Mouse (Mus musculus) adrenal gland, adult 18-20 months (tissue): Measurements from ENCODE around the gene Capn3. TPM values are rescaled to one million over a fixed set of nuclear protein-coding genes. Genes with fewer than 3 reads are reported as not detected.

Source experiments
- DNase-seq, 2 experiments: peaks; one replicate each; pipeline ENCODE4 v3.0.0; 2021 to 2022; ENCODE audit warnings: low spot score in 2 of 2
- total RNA-seq, 2 experiments: library from RNA; stranded (reverse); gene quantifications; 1 replicate in 1 of 2; 2 replicates in 1 of 2; pipeline ENCODE4 v1.2.3; 2021

Gene Capn3
- total RNA-seq, 2 experiments from 2014 or later, result 0.61 TPM; not detected in 1

- DNase-seq, result peak; percentile 66 to 80
Observed at GRCm38 (mm10) chr2:120478600-120478999, 22.8 kb downstream of the Capn3 start.

GRCm38 (mm10) chr2:120481921-120482320 lies 26.1 kb downstream of the Capn3 start:
- no peak for DNase-seq

DNA sequence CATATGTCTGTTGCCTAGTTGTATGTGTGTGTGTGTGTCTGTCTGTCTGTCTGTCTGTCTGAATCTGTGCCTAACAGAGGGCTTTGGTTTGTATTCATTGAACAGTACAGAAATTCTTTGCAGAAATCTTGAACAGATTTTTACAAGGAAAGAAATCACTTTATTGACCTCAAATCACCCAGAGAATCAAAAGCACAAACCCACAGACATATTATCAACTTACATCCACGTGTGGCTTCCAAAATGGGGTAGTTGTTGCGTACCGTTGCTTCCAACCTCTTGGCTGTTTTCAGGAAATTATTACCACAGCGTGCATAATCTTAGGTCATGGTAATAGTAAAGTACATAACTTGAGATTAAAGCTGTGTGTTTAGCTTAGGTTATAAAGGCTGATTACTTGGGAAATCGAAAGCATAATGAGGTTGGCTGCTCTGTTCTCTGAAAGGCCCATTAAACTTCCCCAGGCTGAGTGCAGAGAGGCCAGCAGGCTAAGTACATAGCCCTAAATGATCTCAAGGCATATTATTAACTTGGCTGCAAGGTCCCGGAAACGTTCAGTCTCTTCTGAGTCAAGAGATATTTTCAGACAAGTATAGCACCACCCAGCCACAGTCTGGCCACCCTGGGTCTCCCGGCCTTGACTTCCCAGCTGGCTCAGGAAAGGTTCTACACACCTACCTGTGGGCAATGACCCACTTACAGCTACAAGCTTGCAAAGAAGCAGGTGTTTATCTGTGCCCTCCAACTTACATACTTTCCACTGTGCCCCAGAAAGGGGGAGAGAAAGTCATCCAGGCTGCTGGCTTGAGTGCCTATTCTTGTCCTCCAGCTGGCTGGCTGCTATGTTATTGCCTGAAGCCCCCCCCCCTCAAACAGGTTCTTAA lies 26.9 kb downstream of the Capn3 start:
- no peak for DNase-seq

DNA sequence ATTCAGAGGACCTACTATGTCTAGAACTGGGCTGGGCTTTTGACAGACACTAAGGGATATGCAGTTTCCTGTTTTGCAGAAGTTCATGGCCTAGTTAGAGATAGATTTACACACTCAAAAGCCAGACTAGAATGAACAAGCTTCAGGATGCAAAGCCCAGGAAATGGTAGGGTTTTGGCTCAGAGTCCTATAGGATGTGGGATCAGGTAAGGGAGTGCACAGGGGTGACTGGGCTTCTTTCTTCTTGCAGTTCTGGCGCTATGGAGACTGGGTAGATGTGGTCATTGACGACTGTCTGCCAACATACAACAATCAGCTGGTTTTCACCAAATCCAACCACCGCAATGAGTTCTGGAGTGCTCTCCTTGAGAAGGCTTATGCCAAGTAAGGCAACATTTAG lies 28.4 kb downstream of the Capn3 start:
- no peak for DNase-seq

DNA sequence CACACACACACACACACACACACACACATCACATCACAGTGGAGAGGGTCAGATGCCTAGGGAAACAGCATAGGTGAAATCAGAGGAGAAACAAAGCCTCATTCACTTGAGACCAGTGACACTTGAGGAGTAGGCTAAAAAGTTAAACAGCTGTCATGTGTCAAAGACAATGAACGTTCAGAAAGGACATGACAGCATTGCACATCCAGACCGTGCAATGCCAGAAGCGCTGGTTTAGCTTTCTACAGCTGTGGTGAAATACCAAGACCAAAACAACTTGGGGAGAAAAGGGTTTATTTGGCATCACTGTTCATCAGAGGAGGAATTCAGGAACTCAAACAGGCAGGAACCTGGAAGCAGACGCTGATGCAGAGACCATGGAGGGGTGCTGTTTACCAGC lies 37.4 kb downstream of the Capn3 start:
- DNase-seq, result no peak

DNA sequence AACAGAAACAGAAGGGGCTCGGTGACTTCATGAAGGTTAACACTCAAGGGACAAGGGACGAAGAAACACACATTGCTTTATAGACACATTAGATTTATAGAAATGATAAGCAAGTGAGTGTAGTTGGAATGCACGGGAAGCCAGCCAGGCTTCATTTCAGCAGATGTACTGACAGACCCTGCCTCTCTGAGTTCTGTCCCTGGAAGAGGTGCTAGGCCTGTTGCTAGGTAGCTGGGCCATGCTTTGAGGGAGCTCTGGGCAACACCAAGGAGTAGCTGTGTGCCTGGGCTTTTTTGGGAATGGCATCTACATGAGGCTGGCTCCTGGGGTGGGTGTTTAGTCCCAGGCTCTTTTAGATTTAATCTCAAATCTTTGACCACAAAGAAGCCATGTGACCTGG lies 40.7 kb downstream of the Capn3 start:
- no peak for DNase-seq

GRCm38 (mm10) chr2:120499971-120500471 lies 44.2 kb downstream of the Capn3 start:
- no peak for DNase-seq

- DNase-seq, result no peak
Observed at GRCm38 (mm10) chr2:120501136-120501918, 45.5 kb downstream of the Capn3 start.

- DNase-seq, result no peak
Observed at GRCm38 (mm10) chr2:120501931-120502604, 46.2 kb downstream of the Capn3 start.

- DNase-seq, result no peak
Observed at GRCm38 (mm10) chr2:120502605-120502990, 46.8 kb downstream of the Capn3 start.

DNA sequence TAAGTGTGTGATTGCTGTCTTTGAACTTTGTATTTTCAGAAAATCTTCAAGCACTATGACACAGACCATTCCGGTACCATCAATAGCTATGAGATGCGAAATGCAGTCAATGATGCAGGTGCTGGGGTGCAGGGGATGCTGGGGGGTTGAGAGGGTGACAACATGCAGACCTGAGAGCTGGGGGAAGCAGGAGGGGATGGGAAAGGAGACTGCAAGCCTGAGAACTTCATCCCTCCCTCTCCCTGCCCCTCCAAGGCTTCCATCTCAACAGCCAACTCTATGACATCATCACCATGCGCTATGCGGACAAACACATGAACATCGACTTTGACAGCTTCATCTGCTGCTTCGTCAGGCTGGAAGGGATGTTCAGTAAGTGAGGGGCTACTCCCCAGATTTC lies 47.3 kb downstream of the Capn3 start:
- DNase-seq, result no peak

DNA sequence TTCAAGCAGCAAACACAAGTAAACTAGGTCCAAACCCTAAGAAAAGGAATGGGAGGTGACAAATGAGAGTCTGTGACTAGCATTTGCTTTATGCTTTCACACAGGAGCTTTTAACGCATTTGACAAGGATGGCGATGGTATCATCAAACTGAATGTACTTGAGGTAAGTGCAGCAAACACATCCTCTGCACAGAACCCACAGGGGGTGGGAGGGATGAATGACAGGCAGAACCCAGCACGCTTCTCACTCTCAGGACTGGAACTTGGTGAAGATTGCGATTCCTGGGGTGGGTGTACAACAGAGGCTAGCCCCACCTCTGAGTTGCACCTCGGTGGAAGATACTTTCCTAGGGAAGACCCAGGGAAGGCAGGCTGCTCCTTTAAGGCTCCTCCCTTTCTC lies 48.2 kb downstream of the Capn3 start:
- no peak for DNase-seq

DNA sequence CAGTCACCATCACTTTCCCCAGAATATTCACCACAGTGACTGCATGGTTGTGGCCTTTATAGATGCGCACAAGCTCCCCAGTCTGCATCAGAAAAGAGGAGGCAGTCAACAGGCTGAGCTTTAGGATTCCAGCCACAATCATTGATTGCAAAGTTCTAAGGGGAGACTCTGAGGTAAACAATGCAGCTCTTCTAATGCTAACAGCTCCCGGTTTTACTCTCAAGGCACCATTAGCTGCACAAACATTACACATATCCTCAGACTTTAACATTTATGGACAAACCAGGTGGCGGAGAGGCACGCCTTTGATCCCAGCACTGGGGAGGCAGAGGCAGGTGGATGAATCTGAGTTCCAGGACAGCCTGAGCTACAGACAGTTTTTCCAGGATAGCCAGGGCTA lies 58.4 kb downstream of the Capn3 start:
- DNase-seq, result no peak

GRCm38 (mm10) chr2:120518547-120519210 lies 62.9 kb downstream of the Capn3 start:
- no peak for DNase-seq

DNA sequence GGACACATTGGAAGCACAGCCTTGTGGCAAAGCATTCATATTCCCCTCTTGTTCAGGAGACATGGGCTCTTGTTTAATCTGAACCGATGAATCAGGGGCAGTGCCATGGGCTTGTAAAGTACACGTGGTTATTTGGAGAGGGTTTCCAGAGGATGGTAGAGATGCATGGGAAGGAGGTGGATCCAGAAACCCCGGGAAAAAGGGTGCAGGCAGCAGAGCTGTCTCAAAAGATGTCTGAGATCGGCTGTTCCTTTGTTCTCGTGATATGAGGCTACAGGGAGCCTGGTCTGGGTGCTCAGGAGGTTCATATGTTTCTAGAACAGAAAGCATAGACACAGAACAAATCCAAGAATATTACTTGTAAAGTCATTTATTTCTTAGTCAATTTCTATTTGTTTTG lies 71.0 kb downstream of the Capn3 start:
- DNase-seq, result no peak

DNA sequence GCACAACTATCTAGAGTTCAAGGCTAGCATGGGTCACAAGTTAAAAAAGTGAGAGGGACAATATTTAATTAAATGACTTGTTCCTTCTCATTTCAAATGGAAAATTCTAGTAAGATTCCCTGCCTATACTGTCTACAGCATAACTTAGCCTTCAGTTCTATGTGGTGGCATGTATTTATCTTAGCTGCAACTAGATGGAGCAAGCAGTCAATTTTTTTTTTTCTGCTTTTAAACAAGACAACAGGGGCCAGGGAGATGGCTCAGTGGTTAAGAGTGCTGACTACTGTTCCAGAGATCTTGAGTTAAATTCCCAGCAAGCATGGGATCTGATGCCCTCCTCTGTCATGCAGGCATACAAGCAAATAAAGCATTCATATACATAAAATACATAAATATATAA lies 73.7 kb downstream of the Capn3 start:
- DNase-seq, result no peak

DNA sequence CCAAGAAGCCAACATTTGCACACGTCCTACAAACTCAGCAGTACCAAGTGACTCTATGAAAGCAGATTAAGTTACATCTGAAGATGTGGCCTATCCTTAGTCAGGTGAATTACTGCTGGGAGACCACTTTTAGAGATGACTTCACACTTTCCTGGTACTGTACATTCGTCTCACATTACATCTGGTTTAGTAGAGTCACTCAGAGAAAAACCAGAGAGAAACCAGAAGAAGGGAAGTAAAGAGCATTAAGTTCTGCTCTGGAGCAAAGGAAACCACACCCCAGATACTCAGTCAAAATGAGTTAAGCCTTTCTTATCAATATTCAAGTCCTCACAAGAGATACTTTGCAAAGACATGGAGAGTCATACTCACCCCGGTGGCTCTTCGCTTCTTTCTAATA lies 75.4 kb downstream of the Capn3 start:
- no peak for DNase-seq

GRCm38 (mm10) chr2:120539333-120539732 lies 83.5 kb downstream of the Capn3 start:
- DNase-seq, result no peak

DNA sequence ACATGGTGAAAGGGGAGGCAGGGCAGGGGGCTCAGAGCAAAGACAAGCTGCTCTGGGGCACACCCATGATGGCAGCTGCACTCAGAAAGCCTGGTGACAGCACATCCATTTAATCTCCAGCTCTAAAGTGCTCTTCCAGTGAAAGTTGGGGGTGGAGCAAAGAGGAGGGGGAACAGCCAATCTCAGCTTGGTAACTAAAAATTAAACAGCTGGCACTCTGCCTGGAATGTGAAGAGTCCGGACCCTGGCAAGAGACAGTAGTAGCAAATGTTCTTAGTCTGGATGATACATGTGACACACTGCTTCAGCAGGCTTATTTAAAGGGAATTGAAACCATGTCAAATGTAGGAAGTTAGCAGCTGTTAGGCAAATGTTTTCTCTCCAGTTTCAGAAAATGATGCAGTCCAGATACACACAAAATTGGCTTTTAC lies 84.0 kb downstream of the Capn3 start:
- peak; percentile 36 to 40 for DNase-seq

- DNase-seq, result no peak
Observed at GRCm38 (mm10) chr2:120544732-120545131, 88.9 kb downstream of the Capn3 start.
